Mouse (Mus musculus): ENCODE measurements around the gene Gm31371. TPM values are rescaled to one million over a fixed set of nuclear protein-coding genes. Genes with fewer than 3 reads are reported as not detected.

Gene Gm31371
- total and polyA plus RNA-seq, 3 experiments = not detected

Other genes starting within 250 kb of the Gm31371 start
- not detected in 2 replicates for gene 4930467E23Rik, start 173.8 kb upstream of the Gm31371 start, total RNA-seq (2012; rRNA removed)
- gene 4930467E23Rik, start 173.8 kb upstream of the Gm31371 start, polyA plus RNA-seq (2012; ENCODE audit: insufficient read depth in 1 of 2, insufficient read length in 2 of 2, low read depth in 1 of 2, low replicate concordance in 2 of 2, missing spikeins in 1 of 2) = not detected